Mouse (Mus musculus) lung, embryonic 16.5 days (tissue): Measurements from ENCODE around the gene Arfgef2. TPM values are rescaled to one million over a fixed set of nuclear protein-coding genes. Genes with fewer than 3 reads are reported as not detected.

Source experiments
- ATAC-seq: fragments of 200-750 bp; cut with Nextera tagmentation; 2 replicates; pipeline ENCODE4 v1.8.0; 2017; ENCODE audit warnings: low read depth, mild to moderate bottlenecking, moderate library complexity
- H3K27ac ChIP-seq: fragments of 300-500 bp; sonication (generic); 2 replicates; pipeline ENCODE4 v1.5.1; 2014; ENCODE audit warnings: mild to moderate bottlenecking, control low read depth, low read length
- H3K27me3 ChIP-seq: fragments of 300-500 bp; sonication (generic); 2 replicates; pipeline ENCODE4 v1.6.1; 2014; ENCODE audit warnings: low read depth, low read length, mixed read lengths; ENCODE audit not compliant: control insufficient read depth, insufficient read depth
- H3K36me3 ChIP-seq: fragments of 300-500 bp; sonication (generic); 2 replicates; pipeline ENCODE4 v1.6.1; 2014; ENCODE audit warnings: low read length; ENCODE audit not compliant: control insufficient read depth, insufficient read depth
- H3K4me1 ChIP-seq: fragments of 300-500 bp; sonication (generic); replicated peaks from 2 replicates; pipeline ENCODE4 v1.6.1; 2014; ENCODE audit warnings: low read length, mixed read lengths; ENCODE audit not compliant: control insufficient read depth, insufficient read depth
- H3K4me2 ChIP-seq: fragments of 300-500 bp; sonication (generic); 2 replicates; pipeline ENCODE4 v1.6.1; 2014; ENCODE audit warnings: low read depth, low read length, control low read depth
- H3K4me3 ChIP-seq: fragments of 300-500 bp; sonication (generic); 2 replicates; pipeline ENCODE4 v1.5.1; 2014; ENCODE audit warnings: mild to moderate bottlenecking, low read length, control low read depth
- H3K9ac ChIP-seq: fragments of 300-500 bp; sonication (generic); 2 replicates; pipeline ENCODE4 v1.6.1; 2014; ENCODE audit warnings: low read length, control low read depth
- H3K9me3 ChIP-seq: fragments of 300-500 bp; sonication (generic); 2 replicates; pipeline ENCODE4 v1.6.1; 2016; ENCODE audit warnings: low read length; ENCODE audit not compliant: control insufficient read depth
- WGBS: fragments of 180-500 bp; shearing (Covaris S2); extraction: QIAGEN DNeasy Blood & Tissue Kit; methylation state at CpG from one replicate; pipeline ENCODE4 v1.1.7; 2014; 5-methylcytosine and 5-hydroxymethylcytosine counted together
- polyA plus RNA-seq: library from polyadenylated mRNA; unstranded; fragments of >200 nt; fragmentation: Nextera tagmentation; extraction: Ambion mirVana; gene quantifications from 2 replicates; pipeline ENCODE4 v1.2.1, GENCODE M21; 2015

Arfgef2 gene
- polyA plus RNA-seq, 1 experiment from 2014 or later, result 5.8 TPM

DNA sequence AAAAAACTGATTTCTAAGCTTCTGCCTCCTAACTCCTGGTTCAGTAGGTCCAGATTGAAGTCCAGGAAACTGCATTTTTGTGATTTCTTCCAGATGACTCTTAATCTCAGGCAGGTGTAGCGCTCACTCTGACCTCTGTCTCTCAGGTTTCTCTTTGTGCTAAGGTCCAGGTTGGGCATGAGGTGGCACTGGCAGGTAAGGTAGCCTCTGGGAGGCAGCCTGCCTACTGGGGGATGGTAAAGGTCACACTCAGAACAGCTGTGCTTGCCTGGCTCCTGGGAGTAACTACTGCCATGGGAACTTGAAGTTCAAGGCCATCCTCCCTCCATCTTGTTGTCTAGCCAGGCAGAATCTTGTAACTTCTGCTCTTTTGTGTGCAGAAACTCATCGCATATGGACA, 28.7 kb downstream of the Arfgef2 start:
- no peak for ATAC-seq
- H3K4me3 ChIP-seq, result no peak overlapping the region
- H3K36me3 ChIP-seq, result peaks cover 4% of the 10 kb centered on the region
- no peak overlapping the region for H3K4me2 ChIP-seq
- WGBS, result 90% methylated on average over 2 of the region's 2 CpGs
- 0 out of 2 replicates have a peak, but pooled peaks cover 3% of the 10 kb centered on the region for H3K4me1 ChIP-seq
- H3K9ac ChIP-seq, result no peak overlapping the region
- no peak overlapping the region for H3K27ac ChIP-seq
- no peaks in the 10 kb centered on the region for H3K9me3 ChIP-seq
- no peaks in the 10 kb centered on the region for H3K27me3 ChIP-seq

DNA sequence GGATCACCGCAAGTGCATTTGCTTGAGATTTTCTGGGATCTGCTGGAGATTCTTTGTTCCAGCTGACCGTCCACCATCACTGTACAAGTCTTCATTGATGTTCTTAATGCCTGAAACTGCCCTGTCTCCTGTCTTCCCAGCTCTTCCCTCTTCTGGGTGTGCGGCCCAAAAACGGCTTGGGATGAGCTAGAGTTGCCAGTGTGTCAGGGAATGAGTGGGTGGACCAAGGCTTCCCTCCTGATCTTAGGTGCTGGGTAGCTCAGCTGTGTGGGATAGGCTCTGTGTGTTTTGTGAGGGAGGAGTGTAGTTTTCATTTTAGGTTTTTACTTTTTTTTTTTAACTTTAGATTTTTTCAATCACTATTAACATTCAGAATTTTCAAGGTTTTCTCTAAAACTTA, 29.4 kb downstream of the Arfgef2 start:
- 95% methylated on average over 4 of the region's 4 CpGs for WGBS
- ATAC-seq, result no peak
- Histone ChIP-seq H3K27ac (no peak overlapping the region), H3K36me3 (peaks cover 4% of the 10 kb centered on the region), H3K27me3 (no peaks in the 10 kb centered on the region), H3K9me3 (no peaks in the 10 kb centered on the region), H3K4me2 (no peak overlapping the region), H3K9ac (no peak overlapping the region), H3K4me3 (no peak overlapping the region), H3K4me1 (0 out of 2 replicates have a peak, but pooled peaks cover 3% of the 10 kb centered on the region)

DNA sequence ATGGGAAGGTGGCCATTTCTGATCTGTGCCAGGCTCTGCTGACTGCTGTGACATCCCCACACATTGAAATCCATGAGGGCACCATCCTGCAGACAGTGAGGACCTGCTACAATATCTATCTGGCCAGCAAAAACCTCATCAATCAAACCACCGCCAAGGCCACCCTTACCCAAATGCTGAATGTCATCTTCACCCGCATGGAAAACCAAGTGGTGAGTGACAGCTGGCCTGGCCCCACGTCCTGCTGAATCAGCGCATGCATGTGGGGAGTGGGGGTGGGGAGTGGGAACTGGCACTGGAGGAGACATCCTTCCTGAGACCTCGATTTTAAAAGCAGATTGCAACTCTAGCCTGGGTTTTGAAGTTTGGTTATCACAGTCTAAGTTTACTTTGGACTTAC, 30.2 kb downstream of the Arfgef2 start:
- Histone ChIP-seq H3K4me2 (no peak overlapping the region), H3K27ac (no peak overlapping the region), H3K9me3 (no peaks in the 10 kb centered on the region), H3K4me1 (0 out of 2 replicates have a peak, but pooled peaks cover under 1% of the 10 kb centered on the region), H3K27me3 (no peaks in the 10 kb centered on the region), H3K9ac (no peak overlapping the region), H3K4me3 (no peak overlapping the region), H3K36me3 (peaks cover 4% of the 10 kb centered on the region)
- ATAC-seq, result no peak
- WGBS, result 62% methylated on average over 5 of the region's 5 CpGs

DNA sequence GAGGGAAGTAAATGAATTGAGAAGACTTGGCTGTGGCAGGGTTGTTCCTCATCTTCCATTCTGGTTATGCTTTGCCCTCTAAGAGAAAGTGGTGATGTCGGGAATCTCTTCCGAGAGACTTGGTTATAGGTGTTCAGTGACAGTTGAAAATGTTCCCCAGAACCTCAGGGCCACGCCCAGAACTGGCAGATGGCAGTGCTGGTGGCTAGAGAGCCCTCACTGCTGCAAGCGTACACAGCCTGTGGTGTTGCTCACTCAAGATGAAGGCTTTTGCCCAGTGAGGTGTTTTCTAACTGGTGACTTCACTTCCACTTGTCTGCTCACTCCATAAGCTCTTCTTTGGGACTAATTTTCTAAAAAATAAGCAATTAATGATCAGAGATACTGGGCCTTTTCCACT, 36.4 kb downstream of the Arfgef2 start:
- Histone ChIP-seq H3K36me3 (peaks cover 11% of the 10 kb centered on the region), H3K27me3 (no peaks in the 10 kb centered on the region), H3K9ac (no peak overlapping the region), H3K9me3 (0 out of 2 replicates have a peak, but pooled peaks cover under 1% of the 10 kb centered on the region), H3K4me1 (no peaks in the 10 kb centered on the region), H3K27ac (no peak overlapping the region), H3K4me2 (no peak overlapping the region), H3K4me3 (no peak overlapping the region)
- 83% methylated on average over 4 of the region's 4 CpGs for WGBS
- ATAC-seq, result no peak

GRCm38 (mm10) chr2:166850691-166851090, 45.3 kb downstream of the Arfgef2 start:
- Histone ChIP-seq H3K9me3 (0 out of 2 replicates have a peak, but pooled peaks cover 3% of the 10 kb centered on the region), H3K27me3 (no peaks in the 10 kb centered on the region), H3K9ac (no peak overlapping the region), H3K4me2 (no peak overlapping the region), H3K4me3 (no peak overlapping the region), H3K36me3 (peaks cover 32% of the 10 kb centered on the region), H3K27ac (no peak overlapping the region), H3K4me1 (no peaks in the 10 kb centered on the region)
- 75% methylated on average over 11 of the region's 11 CpGs for WGBS
- ATAC-seq, result no peak

DNA sequence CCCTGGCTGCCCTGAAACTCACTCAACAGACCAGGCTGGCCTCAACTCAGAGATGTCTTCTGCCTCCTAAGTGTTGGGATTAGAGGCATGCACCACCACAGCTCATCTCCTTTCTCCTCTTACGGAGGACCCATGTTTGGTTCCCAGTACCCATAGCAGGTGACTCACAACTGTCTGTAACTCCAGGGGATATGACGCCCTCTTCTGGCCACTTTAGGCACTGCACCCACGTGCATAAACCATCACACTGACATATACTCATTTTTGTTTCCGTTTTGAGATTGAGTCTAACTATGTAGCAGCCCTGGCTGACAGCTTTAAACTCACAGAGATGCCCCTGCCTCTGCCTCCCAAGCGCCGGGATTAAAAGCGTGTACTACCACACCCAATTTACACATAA, 46.9 kb downstream of the Arfgef2 start:
- Histone ChIP-seq H3K9me3 (no peaks in the 10 kb centered on the region), H3K4me1 (no peaks in the 10 kb centered on the region), H3K36me3 (peaks cover 36% of the 10 kb centered on the region), H3K27ac (no peak overlapping the region), H3K4me2 (no peak overlapping the region), H3K9ac (no peak overlapping the region), H3K4me3 (no peak overlapping the region), H3K27me3 (no peaks in the 10 kb centered on the region)
- 91% methylated on average over 7 of the region's 7 CpGs for WGBS
- no peak for ATAC-seq

GRCm38 (mm10) chr2:166855771-166856170, 50.4 kb downstream of the Arfgef2 start:
- no peak for ATAC-seq
- Histone ChIP-seq H3K4me1 (no peaks in the 10 kb centered on the region), H3K36me3 (peaks cover 46% of the 10 kb centered on the region), H3K27me3 (no peaks in the 10 kb centered on the region), H3K9me3 (no peaks in the 10 kb centered on the region), H3K27ac (no peak overlapping the region), H3K9ac (no peak overlapping the region), H3K4me3 (no peak overlapping the region), H3K4me2 (no peak overlapping the region)
- 89% methylated on average over 8 of the region's 8 CpGs for WGBS

- H3K9ac ChIP-seq, result no peak overlapping the region
- no peak for ATAC-seq
- no peak overlapping the region for H3K27ac ChIP-seq
- no peak overlapping the region for H3K4me3 ChIP-seq
- peaks cover 47% of the 10 kb centered on the region for H3K36me3 ChIP-seq
- WGBS, result 81% methylated on average over 6 of the region's 6 CpGs
- H3K4me2 ChIP-seq, result no peak overlapping the region
- no peaks in the 10 kb centered on the region for H3K4me1 ChIP-seq
- H3K27me3 ChIP-seq, result no peaks in the 10 kb centered on the region
- H3K9me3 ChIP-seq, result no peaks in the 10 kb centered on the region
Measured at GRCm38 (mm10) chr2:166856366-166856765, 51.0 kb downstream of the Arfgef2 start.

- H3K27me3 ChIP-seq, result no peaks in the 10 kb centered on the region
- H3K4me3 ChIP-seq, result no peak overlapping the region
- no peak overlapping the region for H3K27ac ChIP-seq
- H3K4me1 ChIP-seq, result no peaks in the 10 kb centered on the region
- WGBS, result 81% methylated on average over 2 of the region's 2 CpGs
- no peak overlapping the region for H3K4me2 ChIP-seq
- no peak for ATAC-seq
- no peaks in the 10 kb centered on the region for H3K9me3 ChIP-seq
- no peak overlapping the region for H3K9ac ChIP-seq
- H3K36me3 ChIP-seq, result peaks cover 46% of the 10 kb centered on the region
Measured at GRCm38 (mm10) chr2:166857118-166857517, 51.7 kb downstream of the Arfgef2 start.

DNA sequence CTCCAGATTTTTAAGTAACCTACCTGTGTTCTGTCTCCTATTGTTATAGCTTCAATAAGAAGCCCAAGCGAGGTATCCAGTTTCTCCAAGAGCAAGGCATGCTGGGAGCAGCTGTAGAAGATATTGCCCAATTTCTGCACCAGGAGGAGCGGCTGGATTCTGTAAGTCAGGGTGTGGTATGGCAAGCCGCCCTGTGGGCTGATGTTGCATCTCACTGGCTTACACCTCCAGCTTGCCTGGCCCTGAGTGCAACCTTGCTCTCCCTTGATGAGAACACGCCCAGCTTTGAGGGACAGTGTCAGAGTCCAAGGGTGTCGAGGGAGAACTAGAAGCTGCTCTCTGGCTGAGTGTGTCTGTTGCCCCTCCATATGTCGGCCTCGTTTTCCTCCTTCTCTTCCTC, 53.8 kb downstream of the Arfgef2 start:
- H3K4me2 ChIP-seq, result no peak overlapping the region
- 71% methylated on average over 7 of the region's 7 CpGs for WGBS
- no peaks in the 10 kb centered on the region for H3K9me3 ChIP-seq
- peaks cover 35% of the 10 kb centered on the region for H3K36me3 ChIP-seq
- H3K4me3 ChIP-seq, result no peak overlapping the region
- peak; percentile 57; the same call in 1 of the 2 replicates for ATAC-seq
- H3K9ac ChIP-seq, result no peak overlapping the region
- no peaks in the 10 kb centered on the region for H3K27me3 ChIP-seq
- no peak overlapping the region for H3K27ac ChIP-seq
- no peaks in the 10 kb centered on the region for H3K4me1 ChIP-seq
